Mouse (Mus musculus): ENCODE measurements around the gene Hsh2d.

GRCm38 (mm10) chr8:72240403-72240763 lies 50.9 kb downstream of the Hsh2d start:
- TF ChIP-seq CTCF (IDR thresholded peaks at IDR 0.05; ENCODE audit: borderline replicate concordance, insufficient read depth, low read depth, low read length): no peak
- no peak for TF ChIP-seq POLR2A (IDR thresholded peaks at IDR 0.05; ENCODE audit: borderline replicate concordance, insufficient read depth, low read length)

All from cerebellum, adult 2 months (tissue).